Comparison of ENCODE assay signal across 17 mouse cellular contexts in the genomic region with DNA sequence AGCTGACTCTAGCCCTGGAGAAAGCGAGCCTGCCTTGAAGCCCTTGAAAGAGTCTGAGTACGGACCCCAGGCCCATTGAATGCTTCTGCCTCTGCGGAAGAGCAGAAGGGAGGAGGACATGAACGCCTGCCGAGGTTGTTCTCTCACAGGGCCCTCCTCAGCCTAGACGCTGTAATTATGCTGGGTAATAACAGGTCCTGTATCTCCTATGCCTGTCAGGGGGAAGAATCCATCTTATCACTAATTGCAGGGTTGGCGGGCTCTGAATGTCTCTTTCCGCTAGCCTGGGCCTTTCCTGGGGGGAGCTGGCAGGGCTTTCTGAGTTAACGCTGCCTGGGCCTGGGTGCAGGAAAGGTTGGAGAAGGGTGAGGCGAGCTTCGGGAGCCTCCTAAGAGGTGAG.
A peak's percentile ranks its signal among the peaks of the same experiment; 100 is the strongest.
DNase-seq lines count a peak whose midpoint lies in the region; ATAC-seq and TF ChIP-seq lines count a peak whose summit lies in the region.
"Had no signal": no experiment of that assay in that cellular context is flagged by ENCODE, and none has a peak within 500 bp of the region (broad histone marks: within the 10 kb centered on the region; RNA-seq: fewer than 3 reads in every experiment).

No protein-coding gene starts in this region.

- no peaks in the 10 kb centered on the region; the same call in 1 of the 2 replicates for H3K27me3 ChIP-seq in hindbrain, embryonic 13.5 days
- no peaks in the 10 kb centered on the region; the same call in 1 of the 2 replicates for H3K27me3 ChIP-seq in hindbrain, embryonic 12.5 days
- no peaks in the 10 kb centered on the region for H3K27me3 ChIP-seq in forebrain, embryonic 13.5 days
- no peaks in the 10 kb centered on the region for H3K27me3 ChIP-seq in neural tube, embryonic 14.5 days (ENCODE audit: control insufficient read depth, insufficient read depth, low read length)
- H3K27me3 ChIP-seq: intestine, embryonic 15.5 days had no signal

- no peak for ATAC-seq in hindbrain, embryonic 13.5 days (ENCODE audit: low FRiP score)
- no peak for ATAC-seq in hindbrain, embryonic 12.5 days (ENCODE audit: low FRiP score)
- peak; percentile 70 for ATAC-seq in forebrain, embryonic 13.5 days
- 0 out of 2 replicates have a peak, but pooled peaks have one; percentile 17 for ATAC-seq in neural tube, embryonic 14.5 days (ENCODE audit: low read depth)
- ATAC-seq: intestine, embryonic 15.5 days had no signal

- no peak for TF ChIP-seq POLR2A in brain, embryonic 14.5 days (IDR thresholded peaks at IDR 0.05; ENCODE audit: borderline replicate concordance, extremely low read depth, insufficient read depth, insufficient read length, poor library complexity, severe bottlenecking)

- no peak overlapping the region for H3K4me2 ChIP-seq in hindbrain, embryonic 13.5 days
- no peak overlapping the region for H3K4me2 ChIP-seq in hindbrain, embryonic 12.5 days (replicated peaks)
- no peak overlapping the region for H3K4me2 ChIP-seq in forebrain, embryonic 13.5 days
- H3K4me2 ChIP-seq in neural tube, embryonic 14.5 days (ENCODE audit: low read depth, low read length), result no peak overlapping the region
- H3K4me2 ChIP-seq: hindbrain, embryonic 14.5 days; intestine, embryonic 15.5 days; kidney, embryonic 15.5 days had no signal

- no peaks in the 10 kb centered on the region for H3K9me3 ChIP-seq in hindbrain, embryonic 13.5 days
- no peaks in the 10 kb centered on the region for H3K9me3 ChIP-seq in hindbrain, embryonic 12.5 days (replicated peaks)
- H3K9me3 ChIP-seq in forebrain, embryonic 13.5 days (replicated peaks), result no peaks in the 10 kb centered on the region
- H3K9me3 ChIP-seq in neural tube, embryonic 14.5 days (ENCODE audit: control insufficient read depth, low read length), result no peaks in the 10 kb centered on the region
- H3K9me3 ChIP-seq: intestine, embryonic 15.5 days; kidney, embryonic 15.5 days had no signal

- peak overlapping the region; percentile 61 for H3K27ac ChIP-seq in hindbrain, embryonic 13.5 days
- no peak overlapping the region for H3K27ac ChIP-seq in hindbrain, embryonic 12.5 days
- H3K27ac ChIP-seq in forebrain, embryonic 13.5 days, result peak overlapping the region; percentile 80
- no peak overlapping the region for H3K27ac ChIP-seq in neural tube, embryonic 14.5 days (ENCODE audit: low read depth, low read length)
- H3K27ac ChIP-seq: hindbrain, embryonic 14.5 days; intestine, embryonic 15.5 days; kidney, embryonic 15.5 days; liver, embryonic 14.5 days; stomach, postnatal 0 days had no signal

- TF ChIP-seq CTCF in brain, embryonic 14.5 days (IDR thresholded peaks at IDR 0.05; ENCODE audit: borderline replicate concordance, extremely low read depth, insufficient read depth, insufficient read length), result no peak

- H3K36me3 ChIP-seq in hindbrain, embryonic 13.5 days, result no peaks in the 10 kb centered on the region
- H3K36me3 ChIP-seq in hindbrain, embryonic 12.5 days, result no peaks in the 10 kb centered on the region
- no peaks in the 10 kb centered on the region for H3K36me3 ChIP-seq in forebrain, embryonic 13.5 days (ENCODE audit: poor library complexity, severe bottlenecking)
- no peaks in the 10 kb centered on the region for H3K36me3 ChIP-seq in neural tube, embryonic 14.5 days (ENCODE audit: control insufficient read depth, insufficient read depth, low read length)
- H3K36me3 ChIP-seq: intestine, embryonic 15.5 days; kidney, embryonic 15.5 days had no signal

- no peak overlapping the region for H3K4me3 ChIP-seq in hindbrain, embryonic 13.5 days
- H3K4me3 ChIP-seq in hindbrain, embryonic 12.5 days, result no peak overlapping the region
- no peak overlapping the region for H3K4me3 ChIP-seq in forebrain, embryonic 13.5 days
- H3K4me3 ChIP-seq in neural tube, embryonic 14.5 days (ENCODE audit: low read depth, low read length), result no peak overlapping the region
- H3K4me3 ChIP-seq: intestine, embryonic 15.5 days; kidney, embryonic 15.5 days had no signal

- no peak overlapping the region for H3K9ac ChIP-seq in hindbrain, embryonic 13.5 days
- H3K9ac ChIP-seq in hindbrain, embryonic 12.5 days, result no peak overlapping the region
- H3K9ac ChIP-seq in forebrain, embryonic 13.5 days, result 0 out of 2 replicates have a peak overlapping the region, but pooled peaks have one; percentile 6
- H3K9ac ChIP-seq in neural tube, embryonic 14.5 days (replicated peaks; ENCODE audit: low read depth, low read length), result no peak overlapping the region
- H3K9ac ChIP-seq: hindbrain, embryonic 14.5 days; intestine, embryonic 15.5 days; kidney, embryonic 15.5 days; liver, embryonic 14.5 days had no signal

- 45% methylated on average over 11 of the region's 11 CpGs for WGBS in hindbrain, embryonic 13.5 days
- 58% methylated on average over 11 of the region's 11 CpGs for WGBS in hindbrain, embryonic 12.5 days
- WGBS in forebrain, embryonic 13.5 days, result 51% methylated on average over 11 of the region's 11 CpGs
- 30% methylated on average over 11 of the region's 11 CpGs for WGBS in neural tube, embryonic 14.5 days

- peaks cover 29% of the 10 kb centered on the region for H3K4me1 ChIP-seq in hindbrain, embryonic 13.5 days (replicated peaks)
- H3K4me1 ChIP-seq in hindbrain, embryonic 12.5 days, result peaks cover 15% of the 10 kb centered on the region
- H3K4me1 ChIP-seq in forebrain, embryonic 13.5 days, result peaks cover 39% of the 10 kb centered on the region
- 0 out of 2 replicates have a peak, but pooled peaks cover 5% of the 10 kb centered on the region for H3K4me1 ChIP-seq in neural tube, embryonic 14.5 days (ENCODE audit: control insufficient read depth, insufficient read depth, low read length)
- H3K4me1 ChIP-seq: intestine, embryonic 15.5 days; kidney, embryonic 15.5 days had no signal

- DNase-seq in brain, embryonic 14.5 days (ENCODE audit: low read depth), result peak; percentile 84
- no peak for DNase-seq in thymus, postnatal 10 days (ENCODE audit: low spot score in 2 of 2)
- DNase-seq in frontal cortex, postnatal 25 days (ENCODE audit: low spot score in 2 of 2), result no peak
- DNase-seq: adrenal gland, postnatal 10 days; cerebellum, adult 8-10 months; gastrocnemius, postnatal 10 days; right cerebral cortex, postnatal 14 days; thymus, postnatal 36 days had no signal

Comparison
In these comparisons a context has a peak if more than half of its experiments do, and no peak if none do; other contexts are left out.
1. H3K27ac ChIP-seq: peak in hindbrain, embryonic 13.5 days (single experiment) and forebrain, embryonic 13.5 days (single experiment); none in hindbrain, embryonic 12.5 days (single experiment) and neural tube, embryonic 14.5 days (single experiment).
2. ATAC-seq: peak in forebrain, embryonic 13.5 days (single experiment) and neural tube, embryonic 14.5 days (single experiment); none in hindbrain, embryonic 13.5 days (single experiment) and hindbrain, embryonic 12.5 days (single experiment).